Mouse (Mus musculus) erythroblast, embryonic 14.5 days (primary cell): ENCODE results near the gene Lhfp.

Source experiments
- GATA1 ChIP-seq: IDR thresholded peaks from 2 replicates; pipeline ENCODE4 v1.6.1; 2012; ENCODE audit warnings: low read length, inconsistent platforms, mixed read lengths
- TAL1 ChIP-seq: IDR thresholded peaks from 3 replicates; pipeline ENCODE4 v1.6.1; 2012; ENCODE audit warnings: low read length, inconsistent platforms, mixed read lengths

- TF ChIP-seq TAL1 (no peak), GATA1 (no peak)
These were observed 11.1 kb downstream of the Lhfp start for GRCm38 (mm10) chr3:53052385-53052784.
